Mouse (Mus musculus) neural tube, embryonic 15.5 days (tissue): Measurements from ENCODE around the gene Whrn. TPM values are rescaled to one million over a fixed set of nuclear protein-coding genes. Genes with fewer than 3 reads are reported as not detected.

ENCODE experiments used
- ATAC-seq: fragments of 200-750 bp; cut with Nextera tagmentation; 2 replicates; pipeline ENCODE4 v1.8.0; 2017; ENCODE audit warnings: mild to moderate bottlenecking, moderate TSS enrichment, moderate library complexity; ENCODE audit not compliant: low FRiP score
- H3K27ac ChIP-seq: fragments of 300-500 bp; sonication (generic); replicated peaks from 2 replicates; pipeline ENCODE4 v1.5.1; 2015; ENCODE audit warnings: mild to moderate bottlenecking, inconsistent platforms
- H3K27me3 ChIP-seq: fragments of 300-500 bp; sonication (generic); replicated peaks from 2 replicates; pipeline ENCODE4 v1.6.1; 2015; ENCODE audit warnings: inconsistent platforms
- H3K36me3 ChIP-seq: fragments of 300-500 bp; sonication (generic); 2 replicates; pipeline ENCODE4 v1.6.1; 2015; ENCODE audit warnings: inconsistent platforms
- H3K4me1 ChIP-seq: fragments of 300-500 bp; sonication (generic); 2 replicates; pipeline ENCODE4 v1.6.1; 2015; ENCODE audit warnings: inconsistent platforms
- H3K4me2 ChIP-seq: fragments of 300-500 bp; sonication (generic); 2 replicates; pipeline ENCODE4 v1.6.1; 2015; ENCODE audit warnings: inconsistent platforms, mild to moderate bottlenecking, moderate library complexity
- H3K4me3 ChIP-seq: fragments of 300-500 bp; sonication (generic); replicated peaks from 2 replicates; pipeline ENCODE4 v1.5.1; 2015; ENCODE audit warnings: mild to moderate bottlenecking, inconsistent platforms
- H3K9ac ChIP-seq: fragments of 300-500 bp; sonication (generic); replicated peaks from 2 replicates; pipeline ENCODE4 v1.6.1; 2015; ENCODE audit warnings: mild to moderate bottlenecking, inconsistent platforms
- H3K9me3 ChIP-seq: fragments of 300-500 bp; sonication (generic); replicated peaks from 2 replicates; pipeline ENCODE4 v1.6.1; 2016; ENCODE audit warnings: inconsistent platforms
- WGBS: fragments of 180-500 bp; shearing (Covaris S2); methylation state at CpG from one replicate; pipeline ENCODE4 v1.1.7; 2015; ENCODE audit warnings: mixed read lengths; 5-methylcytosine and 5-hydroxymethylcytosine counted together
- polyA plus RNA-seq: library from polyadenylated mRNA; unstranded; fragments of >200 nt; fragmentation: Nextera tagmentation; extraction: Ambion mirVana; gene quantifications from 2 replicates; pipeline ENCODE4 v1.2.1, GENCODE M21; 2015

Gene Whrn
- polyA plus RNA-seq, 1 experiment from 2014 or later: 5.5 TPM

DNA sequence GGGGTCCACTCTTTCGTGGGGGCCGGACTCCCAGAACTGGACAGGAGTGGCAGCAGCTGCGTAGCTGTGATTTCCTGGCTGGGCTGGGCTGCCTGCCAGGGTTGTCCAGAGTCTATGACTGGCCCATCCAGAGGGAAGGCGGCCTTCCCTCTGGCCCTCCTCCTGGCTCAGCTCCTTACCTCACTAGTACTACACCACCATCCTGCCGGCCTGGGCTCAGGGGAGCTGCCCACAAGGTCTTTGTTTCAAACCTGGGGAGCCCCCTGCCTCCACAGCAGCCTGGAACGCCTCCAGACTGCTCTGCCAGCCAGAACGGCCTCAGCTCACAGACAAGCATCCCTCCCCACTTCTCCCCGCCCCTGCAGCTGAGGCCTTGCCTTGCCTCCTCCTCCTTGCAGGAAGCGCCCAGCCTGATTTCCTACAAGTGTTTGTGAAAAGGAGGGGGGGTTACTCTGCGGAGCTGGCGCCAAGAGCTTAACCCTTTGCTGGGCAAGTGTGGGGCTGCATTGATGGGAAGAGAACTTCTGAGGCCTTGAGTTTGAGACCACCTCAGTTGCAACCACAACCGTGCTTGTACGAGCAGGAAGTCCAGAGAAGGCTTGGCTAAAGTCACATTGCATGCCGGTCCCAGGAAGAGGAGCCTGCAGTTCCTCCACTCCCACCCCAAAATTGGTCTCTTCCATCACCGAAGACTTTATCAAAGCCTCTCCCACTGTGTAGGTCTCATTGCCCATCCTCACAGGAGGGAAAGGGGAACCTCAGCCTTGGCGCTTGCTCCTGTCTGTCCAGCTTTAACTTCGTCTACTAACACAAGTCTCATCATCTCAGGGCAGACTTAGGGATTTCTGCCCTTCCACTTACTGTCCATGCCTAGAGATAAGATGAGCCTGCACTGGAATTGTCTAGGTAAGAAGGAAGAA is 92.5 kb downstream of the Whrn start, which contains the start of gene Akna:
Gene Akna (minus strand): TSS at position 315 of the 920 bp plus-strand sequence.
- H3K4me1 ChIP-seq: peaks cover 42% of the 10 kb centered on the region
- H3K9ac ChIP-seq: no peak within 1 kb of the TSS
- no peaks in the 10 kb centered on the region for H3K27me3 ChIP-seq
- H3K36me3 ChIP-seq: no peaks in the 10 kb centered on the region
- H3K9me3 ChIP-seq: no peaks in the 10 kb centered on the region
- ATAC-seq: peak; percentile 76
- peak within 1 kb of the TSS; percentile 17; the same call in 1 of the 2 replicates for H3K4me3 ChIP-seq
- WGBS: 25% methylated on average over 17 of the region's 17 CpGs
- peak within 1 kb of the TSS; percentile 69 for H3K27ac ChIP-seq
- peak within 1 kb of the TSS; percentile 35 for H3K4me2 ChIP-seq

DNA sequence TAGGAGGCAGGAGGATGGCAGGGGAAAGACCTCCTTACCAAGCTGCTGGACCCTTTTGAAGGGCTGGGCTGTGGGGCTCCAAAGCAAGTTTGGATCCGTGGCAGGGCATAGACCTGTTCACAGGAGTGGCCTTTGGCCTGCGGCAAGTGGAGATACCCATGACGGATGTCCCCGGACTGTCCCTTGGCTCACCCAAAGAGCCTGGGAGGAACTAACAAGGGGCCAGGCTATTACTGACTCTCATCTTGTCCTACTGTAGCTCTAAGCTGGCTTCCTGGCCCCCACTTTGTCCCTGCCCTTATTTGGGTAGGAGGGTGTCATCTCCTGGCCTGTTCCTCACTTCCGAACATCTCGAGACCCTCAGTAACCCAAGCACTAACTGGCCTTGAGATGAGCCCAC is 93.2 kb downstream of the Whrn start:
- no peak for ATAC-seq
- WGBS: 74% methylated on average over 6 of the region's 6 CpGs
- Histone ChIP-seq H3K9me3 (no peaks in the 10 kb centered on the region), H3K4me3 (peak overlapping the region; percentile 17; the same call in 1 of the 2 replicates), H3K36me3 (no peaks in the 10 kb centered on the region), H3K9ac (no peak overlapping the region), H3K27ac (peak overlapping the region; percentile 69), H3K4me2 (peak overlapping the region; percentile 35), H3K27me3 (no peaks in the 10 kb centered on the region), H3K4me1 (peaks cover 36% of the 10 kb centered on the region)

DNA sequence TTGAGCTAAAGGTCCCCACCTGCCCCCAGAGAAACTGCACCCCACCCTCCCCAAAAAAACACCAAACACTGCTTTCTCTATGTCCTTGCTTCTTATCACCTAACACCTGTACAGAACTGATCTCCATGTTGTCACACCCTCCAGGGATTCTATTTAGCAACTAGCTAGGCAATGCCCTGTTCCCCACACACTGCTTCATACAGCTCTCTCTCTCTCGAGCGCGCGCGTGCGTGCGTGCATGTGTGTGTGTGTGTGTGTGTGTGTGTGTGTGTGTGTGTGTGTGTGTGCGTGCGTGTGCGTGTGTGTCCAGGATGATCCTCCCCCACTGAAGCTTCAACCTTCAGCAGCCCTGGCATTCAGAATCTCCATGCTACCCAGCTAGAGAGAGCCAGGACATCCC is 93.7 kb downstream of the Whrn start:
- over 99% methylated on average over 10 of the region's 10 CpGs for WGBS
- Histone ChIP-seq H3K9me3 (no peaks in the 10 kb centered on the region), H3K27me3 (no peaks in the 10 kb centered on the region), H3K4me2 (0 out of 2 replicates have a peak overlapping the region, but pooled peaks have one; percentile 35), H3K4me3 (no peak overlapping the region), H3K27ac (no peak overlapping the region), H3K9ac (no peak overlapping the region), H3K4me1 (peaks cover 36% of the 10 kb centered on the region), H3K36me3 (no peaks in the 10 kb centered on the region)
- ATAC-seq: no peak

GRCm38 (mm10) chr4:63401620-63402019 is 94.2 kb downstream of the Whrn start:
- Histone ChIP-seq H3K36me3 (no peaks in the 10 kb centered on the region), H3K4me2 (no peak overlapping the region), H3K27me3 (no peaks in the 10 kb centered on the region), H3K4me3 (no peak overlapping the region), H3K27ac (no peak overlapping the region), H3K9ac (no peak overlapping the region), H3K9me3 (no peaks in the 10 kb centered on the region), H3K4me1 (peaks cover 36% of the 10 kb centered on the region)
- WGBS: 84% methylated on average over 6 of the region's 6 CpGs
- no peak for ATAC-seq

DNA sequence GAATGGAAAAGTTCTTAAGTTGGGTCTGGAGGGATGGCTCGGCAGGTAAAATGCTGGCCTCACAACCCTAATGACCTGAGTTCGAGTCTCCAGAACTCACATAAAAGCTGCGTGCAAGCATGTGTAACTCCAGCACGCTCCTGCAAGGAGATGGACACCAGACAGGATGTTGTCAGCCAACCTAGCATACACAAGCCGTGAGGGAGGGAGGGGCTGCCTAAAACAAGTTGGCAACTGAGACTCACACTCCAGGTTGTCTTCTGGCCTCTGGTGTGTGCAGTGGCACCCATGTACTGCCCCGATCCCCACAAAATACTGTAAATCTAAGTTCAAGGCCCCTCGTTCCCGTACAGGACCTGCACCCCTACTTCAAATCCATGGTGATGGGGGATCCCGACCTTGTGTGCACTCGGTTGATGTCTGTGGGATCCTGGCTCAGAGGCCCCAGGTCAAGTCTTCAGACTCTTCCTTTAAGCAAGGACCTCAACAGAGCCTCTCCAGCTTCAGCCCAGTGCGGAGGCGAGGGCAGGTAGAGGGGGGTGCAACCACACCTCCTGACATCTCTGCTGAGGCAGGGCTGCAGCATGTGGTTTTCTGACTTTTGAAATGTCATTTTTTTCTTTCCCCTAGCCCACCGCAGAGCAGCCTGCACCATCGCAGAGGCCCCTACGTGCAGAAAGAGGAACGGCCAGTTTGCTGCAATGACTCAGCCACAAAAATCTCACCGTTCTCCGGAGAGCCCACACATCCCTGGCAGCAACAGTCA is 95.1 kb downstream of the Whrn start:
- H3K9me3 ChIP-seq: no peaks in the 10 kb centered on the region
- H3K9ac ChIP-seq: no peak overlapping the region
- H3K4me1 ChIP-seq: peaks cover 36% of the 10 kb centered on the region
- 92% methylated on average over 18 of the region's 18 CpGs for WGBS
- H3K36me3 ChIP-seq: no peaks in the 10 kb centered on the region
- H3K27ac ChIP-seq: no peak overlapping the region
- no peak overlapping the region for H3K4me2 ChIP-seq
- no peaks in the 10 kb centered on the region for H3K27me3 ChIP-seq
- no peak overlapping the region for H3K4me3 ChIP-seq
- no peak for ATAC-seq

DNA sequence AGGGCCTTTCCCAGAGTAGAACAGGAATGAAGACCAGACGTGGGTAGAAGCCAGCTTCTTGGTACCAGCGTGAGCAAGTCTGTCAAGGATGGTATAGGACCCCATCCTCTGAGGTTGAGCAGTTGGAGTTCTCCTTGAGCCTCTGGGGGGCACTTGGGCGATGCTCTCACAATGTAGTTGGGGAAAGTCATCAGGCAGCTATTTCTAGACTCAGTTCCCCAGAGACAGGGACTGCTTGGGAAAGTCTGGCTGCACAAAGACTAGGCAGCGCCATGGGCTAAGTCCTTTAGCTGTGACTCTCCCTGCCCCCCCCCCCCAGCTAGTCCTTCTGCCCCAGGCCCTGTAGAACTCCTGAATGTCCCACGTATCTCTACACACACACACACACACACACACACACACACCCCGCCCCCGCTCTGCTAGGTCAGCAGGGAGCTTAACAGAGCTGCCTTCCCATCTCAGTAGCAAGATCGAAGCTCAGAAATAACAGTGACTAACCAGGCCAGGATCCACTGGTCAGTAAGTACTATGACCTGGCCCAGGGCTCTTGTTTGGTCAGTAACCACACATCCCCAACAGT is 96.0 kb downstream of the Whrn start:
- ATAC-seq: no peak
- 61% methylated on average over 7 of the region's 8 CpGs for WGBS
- H3K27ac ChIP-seq: no peak overlapping the region

DNA sequence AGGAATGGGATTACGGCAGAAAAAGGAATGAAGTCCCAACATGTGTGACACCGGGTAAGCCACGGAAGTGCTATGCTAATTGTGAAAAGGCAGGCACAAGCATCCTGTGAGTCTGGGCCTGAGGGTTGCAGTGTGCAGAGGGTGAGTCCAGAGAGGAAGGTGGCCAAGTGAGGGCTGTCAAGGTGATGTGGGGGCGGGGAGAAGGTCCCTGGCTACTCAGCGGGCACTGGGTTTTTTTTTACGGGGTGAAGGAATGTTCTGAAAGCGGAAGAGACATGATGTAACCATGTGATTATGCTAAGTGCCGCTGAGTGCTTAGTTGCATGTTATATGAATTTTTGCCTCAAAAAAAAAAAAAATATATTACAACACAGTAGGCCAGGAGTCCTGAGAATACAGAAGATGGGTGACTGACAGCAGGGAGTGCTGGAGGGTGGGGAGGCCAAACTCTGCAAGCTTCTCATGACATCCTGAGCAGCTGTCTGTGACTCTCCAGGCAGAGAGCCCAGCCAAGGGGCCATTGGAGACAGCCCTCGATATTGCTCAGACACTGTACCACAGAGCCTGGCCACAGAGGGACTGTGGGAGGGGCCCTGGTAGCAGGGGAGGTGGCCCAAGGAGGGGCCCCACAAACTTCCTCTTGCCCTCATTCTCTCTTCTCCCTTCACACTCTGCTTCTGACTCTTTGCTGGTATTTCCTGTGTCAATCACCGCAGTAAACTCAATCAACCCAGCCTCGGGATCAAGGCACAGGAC is 96.8 kb downstream of the Whrn start:
- WGBS: 65% methylated on average over 11 of the region's 11 CpGs
- H3K4me3 ChIP-seq: no peak overlapping the region
- no peak overlapping the region for H3K27ac ChIP-seq
- H3K9me3 ChIP-seq: no peaks in the 10 kb centered on the region
- no peak for ATAC-seq
- no peak overlapping the region for H3K4me2 ChIP-seq
- peaks cover 2% of the 10 kb centered on the region for H3K36me3 ChIP-seq
- H3K9ac ChIP-seq: no peak overlapping the region
- no peaks in the 10 kb centered on the region for H3K27me3 ChIP-seq
- peaks cover 22% of the 10 kb centered on the region for H3K4me1 ChIP-seq

More for the DNA sequence above, 96.0 kb downstream of the Whrn start:
- peaks cover 2% of the 10 kb centered on the region for H3K36me3 ChIP-seq
- H3K9me3 ChIP-seq: no peaks in the 10 kb centered on the region
- H3K4me1 ChIP-seq: peaks cover 29% of the 10 kb centered on the region
- H3K4me3 ChIP-seq: no peak overlapping the region
- H3K4me2 ChIP-seq: no peak overlapping the region
- H3K27me3 ChIP-seq: no peaks in the 10 kb centered on the region
- H3K9ac ChIP-seq: no peak overlapping the region

- no peak for ATAC-seq
- no peak overlapping the region for H3K4me3 ChIP-seq
Observed at GRCm38 (mm10) chr4:63397981-63398537, 97.7 kb downstream of the Whrn start.

GRCm38 (mm10) chr4:63391322-63391721 is 104.5 kb downstream of the Whrn start:
- H3K9me3 ChIP-seq: no peaks in the 10 kb centered on the region
- no peak for ATAC-seq
- peaks cover 2% of the 10 kb centered on the region for H3K36me3 ChIP-seq
- H3K4me2 ChIP-seq: no peak overlapping the region
- no peak overlapping the region for H3K4me3 ChIP-seq
- no peak overlapping the region for H3K27ac ChIP-seq
- 93% methylated on average over 6 of the region's 6 CpGs for WGBS
- peaks cover 19% of the 10 kb centered on the region for H3K4me1 ChIP-seq
- no peaks in the 10 kb centered on the region for H3K27me3 ChIP-seq
- H3K9ac ChIP-seq: no peak overlapping the region

More at GRCm38 (mm10) chr4:63397981-63398537, 97.7 kb downstream of the Whrn start:
- 88% methylated on average over 10 of the region's 10 CpGs for WGBS
- Histone ChIP-seq H3K9me3 (no peaks in the 10 kb centered on the region), H3K27me3 (no peaks in the 10 kb centered on the region), H3K4me1 (peaks cover 13% of the 10 kb centered on the region), H3K27ac (no peak overlapping the region), H3K9ac (no peak overlapping the region), H3K36me3 (peaks cover 2% of the 10 kb centered on the region), H3K4me2 (no peak overlapping the region)

DNA sequence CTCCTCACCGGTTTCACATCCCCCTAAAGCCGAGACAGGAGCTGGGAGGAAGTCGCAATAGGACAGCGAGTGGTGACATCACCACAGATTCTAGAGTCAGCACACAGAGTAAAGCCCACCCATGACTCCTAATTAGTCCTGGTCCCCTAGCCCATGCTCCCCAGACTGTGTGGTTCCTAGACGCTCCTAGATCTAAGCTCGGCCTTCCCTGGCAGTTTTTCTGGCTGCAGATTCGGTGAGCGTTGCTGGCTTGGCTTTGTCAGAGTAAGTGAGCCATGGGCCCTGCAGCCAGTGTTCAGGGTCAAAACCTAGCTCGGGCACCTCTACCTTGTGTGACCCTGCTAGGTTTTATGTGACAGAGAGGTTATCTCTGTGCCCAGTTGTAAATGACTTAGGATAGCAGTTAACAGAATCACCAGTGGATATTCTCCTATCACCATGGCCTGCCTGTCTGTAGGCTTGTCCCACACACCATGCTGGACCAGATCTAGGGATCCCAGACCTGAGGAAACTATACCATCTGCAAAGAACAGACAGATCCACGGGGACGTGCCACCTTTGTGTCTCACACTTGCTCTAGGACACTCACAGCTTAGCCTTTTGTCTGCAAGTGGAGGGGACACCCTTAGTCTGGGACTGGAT is 105.8 kb downstream of the Whrn start:
- no peak overlapping the region for H3K9ac ChIP-seq
- H3K27me3 ChIP-seq: no peaks in the 10 kb centered on the region
- 40% methylated on average over 11 of the region's 11 CpGs for WGBS
- no peaks in the 10 kb centered on the region; the same call in 1 of the 2 replicates for H3K36me3 ChIP-seq
- no peak overlapping the region for H3K27ac ChIP-seq
- no peaks in the 10 kb centered on the region for H3K9me3 ChIP-seq
- H3K4me3 ChIP-seq: no peak overlapping the region
- H3K4me2 ChIP-seq: no peak overlapping the region
- peak; percentile 56; the same call in 1 of the 2 replicates for ATAC-seq
- H3K4me1 ChIP-seq: peaks cover 19% of the 10 kb centered on the region
